Mouse (Mus musculus) CH12.LX (cell line): ENCODE data around the gene Zmynd8. TPM values are rescaled to one million over a fixed set of nuclear protein-coding genes. Genes with fewer than 3 reads are reported as not detected.

ENCODE experiments used
- DNase-seq: peaks from one replicate; pipeline ENCODE4 v3.0.0-alpha.2; 2013; ENCODE audit errors: extremely low read depth
- H3K27ac ChIP-seq: 2 replicates; pipeline ENCODE4 v1.5.1; 2012; ENCODE audit warnings: low read depth, mild to moderate bottlenecking, control low read depth, moderate library complexity; ENCODE audit not compliant: insufficient read depth
- H3K27me3 ChIP-seq: replicated peaks from 2 replicates; pipeline ENCODE3; 2012; ENCODE audit warnings: inconsistent platforms
- H3K36me3 ChIP-seq, 2 experiments: replicated peaks in 1 of 2; 2 replicates each; pipeline versions ENCODE3 to v1.6.1; 2012; ENCODE audit warnings: inconsistent platforms in 1 of 2, low read length in 1 of 2, mild to moderate bottlenecking in 1 of 2, mixed read lengths in 1 of 2, moderate library complexity in 1 of 2; ENCODE audit not compliant: control insufficient read depth in 1 of 2, insufficient read depth in 1 of 2
- H3K4me1 ChIP-seq, 2 experiments: 2 replicates each; pipeline ENCODE4 v1.6.1; 2012; ENCODE audit warnings: inconsistent platforms in 1 of 2, moderate library complexity in 1 of 2; ENCODE audit not compliant: insufficient read depth in 2 of 2, control insufficient read depth in 1 of 2
- H3K4me2 ChIP-seq: 2 replicates; pipeline ENCODE4 v1.6.1; 2012; ENCODE audit warnings: low read depth, mild to moderate bottlenecking, control low read depth; ENCODE audit not compliant: poor library complexity, insufficient read depth, severe bottlenecking
- H3K4me3 ChIP-seq, 3 experiments: fragments of 150-350 bp in 1 of 3; sonication (generic) in 1 of 3; replicated peaks in 1 of 3; 2 replicates each; pipeline versions ENCODE3 to v1.5.1; 2011 to 2012; ENCODE audit warnings: low read depth in 2 of 3, low read length in 2 of 3, mild to moderate bottlenecking in 2 of 3, moderate library complexity in 2 of 3, control low read depth in 1 of 3, improper control_type of control experiment in 1 of 3, inconsistent platforms in 1 of 3, mixed read lengths in 1 of 3; ENCODE audit not compliant: poor library complexity in 1 of 3
- H3K79me2 ChIP-seq: replicated peaks from 2 replicates; pipeline ENCODE4 v1.6.1; 2012; ENCODE audit warnings: mild to moderate bottlenecking, moderate library complexity; ENCODE audit not compliant: control insufficient read depth, poor library complexity, insufficient read depth, severe bottlenecking; ENCODE audit errors: extremely low read depth
- H3K9ac ChIP-seq: 2 replicates; pipeline ENCODE4 v1.6.1; 2012; ENCODE audit warnings: low read depth, mild to moderate bottlenecking, control low read depth, moderate library complexity; ENCODE audit not compliant: insufficient read depth
- H3K9me3 ChIP-seq: replicated peaks from 2 replicates; pipeline ENCODE3; 2012; ENCODE audit warnings: low read length, inconsistent platforms, mixed read lengths
- BHLHE40 ChIP-seq: IDR thresholded peaks from 2 replicates; pipeline ENCODE4 v1.6.1; 2011; ENCODE audit warnings: mild to moderate bottlenecking, low read depth, low read length, improper control_type of control experiment
- CHD1 ChIP-seq: IDR thresholded peaks from 2 replicates; pipeline ENCODE4 v1.6.1; 2012; ENCODE audit warnings: low read depth, low read length, improper control_type of control experiment, inconsistent platforms
- CHD2 ChIP-seq: IDR thresholded peaks from 2 replicates; pipeline ENCODE4 v1.6.1; 2011; ENCODE audit warnings: low read length, improper control_type of control experiment
- CTCF ChIP-seq, 2 experiments: IDR thresholded peaks in 1 of 2; conservative IDR thresholded peaks in 1 of 2; 2 replicates each; pipeline ENCODE4 v1.5.1; 2011 to 2012; ENCODE audit warnings: low read depth in 2 of 2, low read length in 2 of 2, improper control_type of control experiment in 1 of 2, inconsistent platforms in 1 of 2, mild to moderate bottlenecking in 1 of 2, moderate library complexity in 1 of 2
- E2F4 ChIP-seq: IDR thresholded peaks from 2 replicates; pipeline ENCODE4 v1.6.1; 2011; ENCODE audit warnings: low read depth, low read length, improper control_type of control experiment; ENCODE audit not compliant: insufficient replicate concordance
- GABPA ChIP-seq: IDR thresholded peaks from 2 replicates; pipeline ENCODE4 v1.6.1; 2012; ENCODE audit warnings: low read depth, low read length, improper control_type of control experiment, inconsistent platforms; ENCODE audit not compliant: insufficient replicate concordance
- HCFC1 ChIP-seq: IDR thresholded peaks from 2 replicates; pipeline ENCODE4 v1.6.1; 2012; ENCODE audit warnings: low read depth, mild to moderate bottlenecking, inconsistent platforms, low read length, improper control_type of control experiment
- JUN ChIP-seq: IDR thresholded peaks from 2 replicates; pipeline ENCODE4 v1.6.1; 2011; ENCODE audit warnings: low read depth, mild to moderate bottlenecking, low read length, improper control_type of control experiment, moderate library complexity; ENCODE audit not compliant: insufficient read depth
- JUND ChIP-seq: conservative IDR thresholded peaks from 2 replicates; pipeline ENCODE4 v1.6.1; 2011; ENCODE audit warnings: low read depth, low read length, improper control_type of control experiment
- KAT2A ChIP-seq: IDR thresholded peaks from 2 replicates; pipeline ENCODE4 v1.6.1; 2012; ENCODE audit warnings: low read length, improper control_type of control experiment, inconsistent platforms; ENCODE audit not compliant: insufficient replicate concordance
- MAFK ChIP-seq: IDR thresholded peaks from 2 replicates; pipeline ENCODE4 v1.6.1; 2011; ENCODE audit warnings: low read length, improper control_type of control experiment; ENCODE audit not compliant: insufficient replicate concordance
- MEF2A ChIP-seq: IDR thresholded peaks from 2 replicates; pipeline ENCODE4 v1.6.1; 2014; ENCODE audit warnings: low read depth, mild to moderate bottlenecking, inconsistent platforms, low read length, improper control_type of control experiment, borderline replicate concordance
- MXI1 ChIP-seq: IDR thresholded peaks from 2 replicates; pipeline ENCODE4 v1.6.1; 2011; ENCODE audit warnings: mild to moderate bottlenecking, low read depth, low read length, improper control_type of control experiment
- MYC ChIP-seq: IDR thresholded peaks from 2 replicates; pipeline ENCODE4 v1.6.1; 2011; ENCODE audit warnings: low read depth, mild to moderate bottlenecking, improper control_type of control experiment, low read length
- NELFE ChIP-seq: IDR thresholded peaks from 2 replicates; pipeline ENCODE4 v1.6.1; 2011; ENCODE audit warnings: low read depth, low read length, improper control_type of control experiment
- POLR2A ChIP-seq: IDR thresholded peaks from 2 replicates; pipeline ENCODE4 v1.6.1; 2011; ENCODE audit warnings: low read depth, mild to moderate bottlenecking, improper control_type of control experiment, low read length
- POLR2AphosphoS2 ChIP-seq: IDR thresholded peaks from 2 replicates; pipeline ENCODE4 v1.6.1; 2011; ENCODE audit warnings: low read depth, low read length, improper control_type of control experiment
- RAD21 ChIP-seq: IDR thresholded peaks from 2 replicates; pipeline ENCODE4 v1.6.1; 2011; ENCODE audit warnings: low read depth, mild to moderate bottlenecking, low read length, improper control_type of control experiment, moderate library complexity
- SIN3A ChIP-seq: IDR thresholded peaks from 2 replicates; pipeline ENCODE4 v1.6.1; 2012; ENCODE audit warnings: low read length, improper control_type of control experiment, inconsistent platforms
- TCF12 ChIP-seq: IDR thresholded peaks from 2 replicates; pipeline ENCODE4 v1.6.1; 2014; ENCODE audit warnings: low read depth, mild to moderate bottlenecking, inconsistent platforms, low read length, improper control_type of control experiment
- USF1 ChIP-seq: IDR thresholded peaks from 2 replicates; pipeline ENCODE4 v1.6.1; 2014; ENCODE audit warnings: low read depth, mild to moderate bottlenecking, inconsistent platforms, low read length, improper control_type of control experiment
- ZC3H11A ChIP-seq: IDR thresholded peaks from 2 replicates; pipeline ENCODE4 v1.6.1; 2012; ENCODE audit warnings: low read depth, mild to moderate bottlenecking, inconsistent platforms, low read length, improper control_type of control experiment
- ZKSCAN1 ChIP-seq: IDR thresholded peaks from 2 replicates; pipeline ENCODE4 v1.6.1; 2012; ENCODE audit warnings: low read depth, inconsistent platforms, low read length, improper control_type of control experiment, borderline replicate concordance
- dilution Hi-C: fragments of 300-500 bp; cut with MboI; formaldehyde crosslinking; loops from 2 replicates; pipeline ENCODE4 v1.14.3; 2020; ENCODE audit warnings: low sequenced_read_pairs; ENCODE audit not compliant: extremely low pct_unique_long_range_greater_than_20kb, extremely low pct_ligation_motif_present
- in situ Hi-C: fragments of 300-500 bp; cut with MboI; formaldehyde crosslinking; loops from 3 replicates; pipeline ENCODE4 v1.14.3; 2019; ENCODE audit warnings: low sequenced_read_pairs, low pct_ligation_motif_present, low pct_unique_long_range_greater_than_20kb, mixed read lengths
- polyA plus RNA-seq: library from polyadenylated mRNA; unstranded; fragments of >175 nt; gene quantifications from 2 replicates; pipeline ENCODE4 v1.2.1, GENCODE M21; 2012; ENCODE audit warnings: low read depth; ENCODE audit not compliant: insufficient read length
- total RNA-seq, 2 experiments: library from RNA; depleted of rRNA; stranded (reverse); fragments of 300-350 nt in 1 of 2; fragments of >200 nt in 1 of 2; gene quantifications; 2 replicates each; pipeline ENCODE4 v1.2.3; 2012 to 2014

The Zmynd8 gene
- total and polyA plus RNA-seq, 3 experiments = 33.6 to 84.5 (median 35.1) TPM

DNA sequence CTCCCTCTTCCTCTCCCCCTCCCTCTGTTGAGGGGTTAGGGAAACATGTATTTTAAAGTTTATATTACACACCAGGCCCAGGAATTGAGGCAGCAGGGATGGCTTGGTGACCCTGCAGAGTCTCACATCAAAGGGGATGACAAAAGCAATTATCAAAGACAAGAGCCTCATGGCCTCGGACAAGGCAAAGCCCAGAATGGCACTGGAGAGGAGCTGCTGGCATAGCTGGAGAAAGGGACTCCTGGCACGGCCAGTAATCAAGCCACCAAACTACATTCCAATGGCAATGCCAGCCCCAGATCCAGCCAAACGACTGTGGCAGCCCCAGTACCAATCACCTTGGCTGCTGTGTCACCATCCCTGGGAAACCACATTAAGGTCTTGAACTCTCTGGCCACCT, 26.3 kb upstream of the Zmynd8 start:
- DNase-seq = no peak
- Histone ChIP-seq H3K79me2 (no peaks in the 10 kb centered on the region), H3K36me3 (no peaks in the 10 kb centered on the region), H3K9me3 (peaks cover 7% of the 10 kb centered on the region), H3K4me1 (peaks cover 11 to 32% of the 10 kb centered on the region in 2 experiments), H3K9ac (no peak overlapping the region)
- in situ Hi-C loops = no loop called here
- TF ChIP-seq CHD2 (no peak), TCF12 (no peak), ZC3H11A (no peak), JUND (no peak), SIN3A (no peak), MXI1 (no peak), KAT2A (no peak), CHD1 (no peak), E2F4 (no peak)
- TF ChIP-seq, all 38 proteins: peak for 0
- Histone ChIP-seq H3K4me3 (no peak overlapping the region), H3K27me3 (no peaks in the 10 kb centered on the region), H3K27ac (no peak overlapping the region), H3K4me2 (no peak overlapping the region)
- dilution Hi-C loops = no loop called here

DNA sequence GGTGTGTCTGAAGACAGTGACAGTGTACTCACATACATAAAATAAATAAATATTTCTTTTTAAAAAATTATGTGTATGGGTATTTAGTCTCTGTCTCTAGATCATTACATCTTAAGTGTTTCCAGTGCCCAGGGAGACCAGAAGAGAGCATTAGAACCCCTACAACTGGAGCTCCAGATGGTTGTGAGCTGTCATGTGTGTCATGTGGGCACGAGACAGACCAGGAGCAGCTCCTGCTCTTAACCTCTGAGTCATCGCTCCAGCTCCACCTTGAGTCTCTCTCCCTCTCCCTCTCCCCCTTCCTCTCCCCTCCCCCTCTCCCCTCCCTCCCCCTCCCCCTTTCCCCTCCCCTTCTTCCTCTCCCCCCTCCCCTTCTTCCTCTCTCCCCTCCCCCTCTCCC, 25.9 kb upstream of the Zmynd8 start:
- Histone ChIP-seq H3K4me2 (no peak overlapping the region), H3K79me2 (no peaks in the 10 kb centered on the region), H3K36me3 (no peaks in the 10 kb centered on the region), H3K27me3 (no peaks in the 10 kb centered on the region), H3K9me3 (peaks cover 7% of the 10 kb centered on the region), H3K4me3 (no peak overlapping the region), H3K4me1 (peaks cover 11 to 32% of the 10 kb centered on the region in 2 experiments), H3K27ac (no peak overlapping the region), H3K9ac (no peak overlapping the region)
- dilution Hi-C loops (no loop called here), in situ Hi-C loops (loop anchor here (5.0 to 25.0 kb wide), 2 partner anchors 118 to 387 kb away; no protein-coding TSS in a partner anchor)
- peak in 1 of 2 experiments; percentile 8; a peak in 1 of 4 replicates for TF ChIP-seq CTCF (conservative IDR thresholded peaks at IDR 0.05 in 1 of 2, IDR thresholded peaks at IDR 0.05 in 1 of 2; ENCODE audit: low read depth in 2 of 2, low read length in 2 of 2)
- TF ChIP-seq RAD21 = no peak; the same call in 1 of the 2 replicates
- peak; percentile 74 for TF ChIP-seq BHLHE40
- no peak for TF ChIP-seq ZKSCAN1
- no peak for TF ChIP-seq HCFC1
- DNase-seq = no peak

DNA sequence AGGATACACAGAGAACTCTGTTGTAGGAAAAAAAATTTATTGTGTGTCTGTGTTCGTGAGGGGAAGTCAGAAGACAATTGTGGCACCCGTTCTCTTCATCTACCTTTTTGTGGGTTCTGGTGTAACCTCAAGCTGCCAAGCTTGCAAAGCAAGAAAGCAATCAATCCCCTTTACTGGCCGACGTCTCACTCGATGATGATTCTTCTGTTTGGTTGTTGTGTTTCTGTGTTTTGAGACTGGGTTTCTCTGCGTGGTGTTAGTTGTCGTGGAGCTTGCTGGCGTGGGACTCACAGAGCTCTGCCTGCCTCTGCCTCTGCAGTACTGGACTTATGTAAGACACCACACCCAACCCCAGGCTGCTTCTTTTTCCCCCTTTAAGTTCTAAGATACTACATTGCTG, 24.9 kb upstream of the Zmynd8 start:
- no peaks in the 10 kb centered on the region for H3K27me3 ChIP-seq
- no peak overlapping the region for H3K9ac ChIP-seq
- peaks cover 9% of the 10 kb centered on the region for H3K9me3 ChIP-seq
- dilution Hi-C loops (no loop called here), in situ Hi-C loops (loop anchor here (5.0 to 25.0 kb wide), 2 partner anchors 119 to 386 kb away; no protein-coding TSS in a partner anchor)
- TF ChIP-seq NELFE = no peak
- no peak for TF ChIP-seq MYC
- TF ChIP-seq CHD1 = no peak
- TF ChIP-seq MEF2A = no peak
- no peak for TF ChIP-seq POLR2AphosphoS2
- TF ChIP-seq MAFK = no peak
- TF ChIP-seq GABPA = no peak
- TF ChIP-seq ZC3H11A = no peak
- no peak for TF ChIP-seq JUN
- TF ChIP-seq POLR2A = no peak
- no peak for TF ChIP-seq USF1
- no peaks in the 10 kb centered on the region for H3K36me3 ChIP-seq
- H3K79me2 ChIP-seq = no peaks in the 10 kb centered on the region
- H3K4me2 ChIP-seq = no peak overlapping the region
- peaks cover 11 to 32% of the 10 kb centered on the region in 2 experiments for H3K4me1 ChIP-seq
- no peak overlapping the region for H3K27ac ChIP-seq
- no peak for DNase-seq
- no peak overlapping the region for H3K4me3 ChIP-seq
